Mouse (Mus musculus): ENCODE measurements around the gene Calhm6.

DNA sequence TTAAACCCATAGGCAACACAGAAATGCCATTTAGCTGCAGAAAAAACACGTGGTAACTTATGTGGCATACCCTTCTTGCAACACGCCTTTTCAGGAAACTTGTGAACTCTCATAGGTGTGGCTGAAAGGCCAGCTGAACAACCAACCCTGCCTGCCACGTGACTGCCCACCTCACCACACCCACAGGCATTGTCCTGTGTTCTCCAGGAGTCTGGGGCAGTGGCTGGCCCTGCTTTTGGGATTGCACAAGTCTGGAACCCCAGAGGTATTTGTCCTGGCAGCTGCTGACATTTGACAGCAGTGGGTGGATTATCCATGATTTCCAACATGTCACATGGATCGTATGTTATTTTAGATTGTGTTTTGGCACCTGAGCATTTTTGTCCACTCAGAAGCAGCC lies 12.0 kb upstream of the Calhm6 start:
- TF ChIP-seq CTCF (conservative IDR thresholded peaks at IDR 0.05 in 1 of 2, IDR thresholded peaks at IDR 0.05 in 1 of 2; ENCODE audit: low read depth in 2 of 2, low read length in 2 of 2) (no peak), USF1 (IDR thresholded peaks at IDR 0.05; ENCODE audit: low read depth, low read length) (no peak), KAT2A (IDR thresholded peaks at IDR 0.05; ENCODE audit: insufficient replicate concordance, low read length) (no peak), CHD2 (IDR thresholded peaks at IDR 0.05; ENCODE audit: low read length) (no peak), ZNF384 (IDR thresholded peaks at IDR 0.05; ENCODE audit: low read depth, low read length) (no peak)
